Mouse (Mus musculus) intestine, embryonic 16.5 days (tissue): ENCODE data around the gene Tnfsf13. TPM values are rescaled to one million over a fixed set of nuclear protein-coding genes. Genes with fewer than 3 reads are reported as not detected.
A peak's percentile ranks its signal among the peaks of the same experiment; 100 is the strongest.
"Not testable (repeated sequence)": the region's sequence is repeated elsewhere in the genome, so short reads cannot be mapped to it uniquely, and the experiment has no call there.

Experiments
- ATAC-seq: fragments of 200-750 bp; cut with Nextera tagmentation; 2 replicates; pipeline ENCODE4 v1.8.0; 2017; ENCODE audit warnings: moderate TSS enrichment, moderate library complexity
- H3K27ac ChIP-seq: fragments of 300-500 bp; sonication (generic); 2 replicates; pipeline ENCODE4 v1.5.1; 2014; ENCODE audit warnings: mild to moderate bottlenecking, low read length
- H3K27me3 ChIP-seq: fragments of 300-500 bp; sonication (generic); replicated peaks from 2 replicates; pipeline ENCODE4 v1.6.1; 2014; ENCODE audit warnings: low read length, control low read depth, mixed read lengths; ENCODE audit not compliant: control insufficient read depth, insufficient read depth
- H3K36me3 ChIP-seq: fragments of 300-500 bp; sonication (generic); 2 replicates; pipeline ENCODE4 v1.6.1; 2014; ENCODE audit warnings: low read length, control low read depth; ENCODE audit not compliant: control insufficient read depth, insufficient read depth
- H3K4me1 ChIP-seq: fragments of 300-500 bp; sonication (generic); 2 replicates; pipeline ENCODE4 v1.6.1; 2014; ENCODE audit warnings: low read length, control low read depth, mixed read lengths; ENCODE audit not compliant: control insufficient read depth, insufficient read depth
- H3K4me2 ChIP-seq: fragments of 300-500 bp; sonication (generic); 2 replicates; pipeline ENCODE4 v1.6.1; 2014; ENCODE audit warnings: low read depth, low read length, control low read depth
- H3K4me3 ChIP-seq: fragments of 300-500 bp; sonication (generic); 2 replicates; pipeline ENCODE4 v1.5.1; 2014; ENCODE audit warnings: mild to moderate bottlenecking, low read length
- H3K9ac ChIP-seq: fragments of 300-500 bp; sonication (generic); 2 replicates; pipeline ENCODE4 v1.6.1; 2014; ENCODE audit warnings: low read depth, low read length
- H3K9me3 ChIP-seq: fragments of 300-500 bp; sonication (generic); 2 replicates; pipeline ENCODE4 v1.6.1; 2016; ENCODE audit warnings: low read length, control low read depth; ENCODE audit not compliant: control insufficient read depth
- WGBS: fragments of 180-500 bp; shearing (Covaris S2); extraction: QIAGEN DNeasy Blood & Tissue Kit; methylation state at CpG from one replicate; pipeline ENCODE4 v1.1.7; 2014; 5-methylcytosine and 5-hydroxymethylcytosine counted together
- polyA plus RNA-seq: library from polyadenylated mRNA; unstranded; fragments of >200 nt; fragmentation: Nextera tagmentation; extraction: Ambion mirVana; gene quantifications from 2 replicates; pipeline ENCODE4 v1.2.1, GENCODE M21; 2015

Gene Tnfsf13
- 0.44 and 0.57 TPM in 2 replicates for polyA plus RNA-seq

DNA sequence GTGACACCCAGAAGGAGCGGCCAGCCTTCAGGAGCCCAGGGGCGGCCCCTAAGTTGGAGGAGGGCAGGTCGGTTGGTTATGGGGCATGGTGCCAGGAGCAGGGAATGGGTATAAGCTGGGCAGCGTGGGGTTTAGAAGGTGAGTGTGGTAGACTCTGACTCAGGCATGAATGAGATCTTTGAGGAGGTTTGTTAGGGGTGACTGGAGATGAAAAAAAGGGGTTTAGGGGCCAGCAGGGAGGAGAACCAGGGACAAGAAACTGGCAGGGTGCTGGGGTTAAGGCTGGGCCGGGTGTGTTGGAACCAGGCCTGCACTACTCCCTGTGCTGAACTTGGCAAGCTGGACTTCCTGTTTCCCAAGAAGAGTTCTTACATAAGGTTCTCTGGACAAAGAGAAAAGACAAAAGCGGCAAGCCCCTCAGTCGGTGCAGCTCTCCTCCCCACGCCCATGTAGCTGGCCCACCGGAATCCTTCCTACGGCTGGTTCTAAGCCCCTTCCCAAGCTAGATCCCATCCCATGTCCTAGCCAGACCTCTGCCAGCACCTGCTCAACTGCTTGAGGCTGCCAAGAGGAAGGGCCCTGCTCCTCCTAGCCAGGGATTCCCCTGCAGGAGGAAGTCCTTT, at the start of gene Tnfsf13:
Tnfsf13 (minus strand) TSS at position 259 of the 623 bp plus-strand sequence.
- no peak for ATAC-seq

DNA sequence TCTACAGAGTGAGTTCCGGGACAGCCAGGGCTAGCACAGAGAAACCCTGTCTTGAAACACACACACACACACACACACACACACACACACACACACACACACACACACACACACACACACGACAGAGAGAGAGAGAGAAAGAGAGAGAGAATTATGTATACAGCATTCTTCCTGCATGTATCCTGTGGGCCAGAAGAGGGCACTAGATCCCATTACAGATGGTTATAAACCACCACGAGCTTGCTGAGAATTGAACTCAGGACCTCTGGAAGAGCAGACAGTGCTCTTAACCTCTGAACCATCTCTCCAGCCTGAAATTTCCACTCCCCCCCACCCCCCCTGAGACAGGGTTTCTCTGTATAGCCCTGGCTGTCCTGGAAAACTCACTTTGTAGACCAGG, 45.8 kb upstream of the Tnfsf13 start:
- 80% methylated on average over 2 of the region's 3 CpGs for WGBS

More for the DNA sequence above, at the start of gene Tnfsf13:
- peak within 1 kb of the TSS; percentile 43 for H3K27ac ChIP-seq
- peak within 1 kb of the TSS; percentile 55 for H3K9ac ChIP-seq
- no peaks in the 10 kb centered on the region for H3K36me3 ChIP-seq
- no peaks in the 10 kb centered on the region for H3K9me3 ChIP-seq
- no peak within 1 kb of the TSS for H3K4me3 ChIP-seq
- peaks cover 36% of the 10 kb centered on the region for H3K4me1 ChIP-seq
- H3K4me2 ChIP-seq: 0 out of 2 replicates have a peak within 1 kb of the TSS, but pooled peaks have one; percentile 10
- WGBS: 62% methylated on average over 10 of the region's 10 CpGs
- no peaks in the 10 kb centered on the region for H3K27me3 ChIP-seq

DNA sequence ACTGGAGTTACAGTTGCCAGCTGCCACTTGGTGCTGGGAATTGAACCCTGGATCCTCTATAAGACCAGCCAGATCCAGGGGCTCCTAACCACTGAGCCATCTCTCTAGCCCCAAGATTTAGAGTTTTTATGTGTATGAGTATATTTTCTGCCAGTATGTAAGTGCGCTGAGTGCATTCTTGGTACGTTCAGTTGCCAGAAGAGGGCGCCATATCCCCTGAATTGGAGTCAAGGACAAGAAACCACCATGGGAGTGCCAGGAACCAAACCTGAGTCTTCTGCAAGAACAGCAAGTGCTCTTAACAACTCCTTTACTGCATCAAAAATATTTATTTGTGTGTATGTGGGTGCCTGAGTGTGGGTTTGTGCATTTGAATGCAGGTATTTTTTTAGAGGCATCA, 43.5 kb upstream of the Tnfsf13 start:
- Histone ChIP-seq H3K4me3 (no peak overlapping the region), H3K27me3 (no peaks in the 10 kb centered on the region), H3K4me1 (no peaks in the 10 kb centered on the region), H3K9me3 (no peaks in the 10 kb centered on the region), H3K36me3 (no peaks in the 10 kb centered on the region), H3K4me2 (no peak overlapping the region), H3K27ac (no peak overlapping the region), H3K9ac (no peak overlapping the region)
- WGBS: 27% methylated on average over 3 of the region's 3 CpGs
- no peak for ATAC-seq

More for the DNA sequence above, 45.8 kb upstream of the Tnfsf13 start:
- not testable (repeated sequence) for H3K4me1 ChIP-seq, H3K27me3 ChIP-seq, H3K27ac ChIP-seq, H3K9me3 ChIP-seq, H3K9ac ChIP-seq, H3K4me2 ChIP-seq, H3K4me3 ChIP-seq, ATAC-seq
- H3K36me3 ChIP-seq: peaks cover 18% of the 10 kb centered on the region

DNA sequence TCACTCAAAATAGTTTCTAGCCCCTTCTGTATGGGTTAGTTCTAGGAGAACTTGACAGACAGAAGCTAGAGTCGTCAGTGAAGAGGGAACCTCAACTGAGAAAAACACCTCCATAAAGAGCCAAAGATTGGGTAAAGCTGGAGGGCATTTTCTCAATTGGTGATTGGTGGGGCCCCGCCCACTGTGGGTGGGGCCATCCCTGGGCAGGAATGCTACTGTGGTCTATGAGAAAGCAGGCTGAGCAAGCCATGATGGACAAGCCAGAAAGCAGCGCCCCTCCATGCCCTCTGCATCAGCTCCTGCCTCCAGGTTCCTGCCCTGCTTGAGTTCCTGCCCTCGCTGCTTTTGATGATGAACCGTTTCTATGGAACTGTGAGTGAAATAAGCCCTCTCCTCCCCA, 40.4 kb upstream of the Tnfsf13 start:
- no peak for ATAC-seq
- H3K4me2 ChIP-seq: no peak overlapping the region
- H3K9ac ChIP-seq: no peak overlapping the region
- H3K4me3 ChIP-seq: no peak overlapping the region
- no peak overlapping the region for H3K27ac ChIP-seq
- H3K4me1 ChIP-seq: no peaks in the 10 kb centered on the region
- WGBS: 33% methylated on average over 5 of the region's 5 CpGs
- no peaks in the 10 kb centered on the region for H3K27me3 ChIP-seq
- H3K9me3 ChIP-seq: no peaks in the 10 kb centered on the region
- H3K36me3 ChIP-seq: no peaks in the 10 kb centered on the region

DNA sequence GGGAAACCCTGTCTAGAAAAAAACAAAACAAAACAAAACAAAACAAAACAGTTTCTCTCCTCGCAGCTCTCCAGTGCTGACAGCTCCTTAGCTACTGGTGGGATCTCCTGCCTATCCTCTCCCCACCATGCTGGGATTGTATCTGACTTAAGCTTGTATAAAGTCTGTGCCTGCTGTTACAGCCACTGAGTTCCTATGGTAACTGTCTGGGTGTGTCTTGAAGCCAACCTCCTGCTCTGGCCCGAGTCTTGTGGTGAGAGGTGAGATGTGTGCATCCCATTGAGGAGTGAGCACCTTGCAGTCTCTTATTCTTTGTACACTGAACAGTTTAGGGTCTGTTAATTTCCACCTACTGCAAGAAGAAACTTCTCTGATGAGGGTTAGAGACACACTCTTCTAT, 37.5 kb upstream of the Tnfsf13 start:
- Histone ChIP-seq H3K4me2 (no peak overlapping the region), H3K27me3 (no peaks in the 10 kb centered on the region), H3K9ac (no peak overlapping the region), H3K36me3 (no peaks in the 10 kb centered on the region), H3K9me3 (no peaks in the 10 kb centered on the region), H3K4me1 (no peaks in the 10 kb centered on the region), H3K27ac (no peak overlapping the region), H3K4me3 (no peak overlapping the region)
- no peak for ATAC-seq
- 45% methylated on average over 2 of the region's 2 CpGs for WGBS

DNA sequence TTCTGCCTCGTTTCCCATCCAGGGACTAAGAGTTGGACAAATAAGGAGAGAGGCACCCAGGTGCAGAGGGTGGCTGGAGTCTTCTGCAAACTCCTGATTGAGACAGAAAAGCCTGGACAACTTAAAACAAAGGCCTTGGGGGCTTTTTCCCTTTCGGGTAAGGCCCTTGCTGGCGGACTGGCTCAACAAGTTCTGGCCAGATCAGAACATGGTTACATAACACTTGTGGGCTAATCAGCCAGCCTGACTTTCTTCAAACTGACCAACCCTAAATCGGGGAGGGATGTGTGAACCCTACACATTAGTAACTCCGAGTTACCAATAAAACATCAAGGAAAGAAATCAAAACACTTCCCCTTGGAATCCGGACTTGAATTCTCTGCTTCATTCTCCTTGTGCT, 35.3 kb upstream of the Tnfsf13 start:
- WGBS: 60% methylated on average over 6 of the region's 6 CpGs
- Histone ChIP-seq H3K27ac (no peak overlapping the region), H3K27me3 (no peaks in the 10 kb centered on the region), H3K4me3 (no peak overlapping the region), H3K9ac (no peak overlapping the region), H3K9me3 (no peaks in the 10 kb centered on the region), H3K36me3 (no peaks in the 10 kb centered on the region), H3K4me2 (no peak overlapping the region), H3K4me1 (peaks cover 4% of the 10 kb centered on the region)
- no peak for ATAC-seq

DNA sequence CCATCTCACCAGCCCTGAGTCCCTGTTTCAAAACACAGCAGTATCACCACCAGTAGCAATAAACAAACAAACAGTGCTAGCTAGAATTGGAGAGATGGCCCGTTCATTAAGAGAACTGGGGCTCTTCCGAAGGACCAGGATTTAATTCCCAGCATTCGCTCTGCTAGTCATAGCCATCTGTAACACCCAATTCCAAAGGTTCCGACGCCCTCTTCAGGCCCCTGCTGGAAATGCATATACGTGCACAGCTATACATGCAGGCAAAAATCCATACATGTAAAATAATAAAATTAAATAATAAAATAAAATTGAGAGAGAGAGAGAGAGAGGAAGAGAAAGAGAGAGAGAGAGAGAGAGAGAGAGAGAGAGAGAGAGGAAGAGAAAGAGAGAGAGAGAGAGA, 33.8 kb upstream of the Tnfsf13 start:
- H3K36me3 ChIP-seq: no peaks in the 10 kb centered on the region
- no peak overlapping the region for H3K4me2 ChIP-seq
- H3K9me3 ChIP-seq: no peaks in the 10 kb centered on the region
- peaks cover 5% of the 10 kb centered on the region for H3K4me1 ChIP-seq
- 67% methylated on average over 6 of the region's 6 CpGs for WGBS
- no peak overlapping the region for H3K27ac ChIP-seq
- H3K27me3 ChIP-seq: no peaks in the 10 kb centered on the region
- ATAC-seq: no peak
- H3K4me3 ChIP-seq: no peak overlapping the region
- no peak overlapping the region for H3K9ac ChIP-seq

DNA sequence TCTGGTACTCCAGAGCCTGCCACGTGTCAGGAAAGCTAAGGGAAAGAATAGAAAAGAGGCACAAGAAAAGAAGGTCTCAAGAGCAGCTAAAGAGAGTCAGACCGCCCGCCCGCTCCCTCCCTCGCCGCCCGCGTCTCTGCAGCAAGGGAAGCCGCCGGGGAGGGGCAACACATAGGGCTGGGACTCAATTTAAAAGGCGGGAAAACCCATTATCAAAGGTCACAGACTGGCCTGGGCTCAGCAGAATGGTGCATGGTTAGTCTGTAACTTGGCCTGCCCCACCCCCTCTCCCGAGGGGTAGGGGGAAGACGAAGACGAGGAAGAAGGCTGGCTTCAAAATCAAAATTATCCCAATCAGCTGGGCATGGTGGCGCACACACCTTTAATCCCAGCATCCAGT, 33.1 kb upstream of the Tnfsf13 start:
- H3K9me3 ChIP-seq: no peaks in the 10 kb centered on the region
- H3K27me3 ChIP-seq: no peaks in the 10 kb centered on the region
- H3K36me3 ChIP-seq: no peaks in the 10 kb centered on the region
- 31% methylated on average over 15 of the region's 15 CpGs for WGBS
- H3K27ac ChIP-seq: no peak overlapping the region
- H3K4me3 ChIP-seq: no peak overlapping the region
- no peak overlapping the region for H3K9ac ChIP-seq
- H3K4me1 ChIP-seq: peaks cover 5% of the 10 kb centered on the region
- 0 out of 2 replicates have a peak overlapping the region, but pooled peaks have one; percentile 0 for H3K4me2 ChIP-seq
- peak; percentile 75; the same call in 1 of the 2 replicates for ATAC-seq

DNA sequence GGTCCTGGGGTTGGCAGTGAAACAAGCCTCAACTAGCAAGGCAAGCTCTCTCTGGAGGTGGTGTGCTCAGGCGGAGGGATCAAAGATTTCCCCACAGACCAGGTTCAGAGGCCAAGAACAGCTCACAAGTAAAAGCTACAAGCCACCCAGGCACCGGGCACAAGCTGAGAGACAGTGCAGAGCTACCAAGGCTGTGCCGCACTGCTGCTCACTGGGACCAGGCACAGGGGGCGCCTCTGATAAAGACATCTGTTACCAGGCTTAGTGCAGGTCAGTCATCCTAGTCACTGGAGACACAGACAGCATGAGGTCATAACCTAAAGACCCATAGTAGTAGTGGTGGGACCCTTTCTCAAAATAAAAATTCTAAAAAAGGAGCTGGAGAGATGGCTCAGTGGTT, 31.4 kb upstream of the Tnfsf13 start:
- 80% methylated on average over 4 of the region's 4 CpGs for WGBS
- Histone ChIP-seq H3K4me1 (peaks cover 5% of the 10 kb centered on the region), H3K27ac (no peak overlapping the region), H3K9ac (no peak overlapping the region), H3K27me3 (no peaks in the 10 kb centered on the region), H3K9me3 (no peaks in the 10 kb centered on the region), H3K4me3 (no peak overlapping the region), H3K36me3 (no peaks in the 10 kb centered on the region), H3K4me2 (no peak overlapping the region)
- ATAC-seq: no peak

DNA sequence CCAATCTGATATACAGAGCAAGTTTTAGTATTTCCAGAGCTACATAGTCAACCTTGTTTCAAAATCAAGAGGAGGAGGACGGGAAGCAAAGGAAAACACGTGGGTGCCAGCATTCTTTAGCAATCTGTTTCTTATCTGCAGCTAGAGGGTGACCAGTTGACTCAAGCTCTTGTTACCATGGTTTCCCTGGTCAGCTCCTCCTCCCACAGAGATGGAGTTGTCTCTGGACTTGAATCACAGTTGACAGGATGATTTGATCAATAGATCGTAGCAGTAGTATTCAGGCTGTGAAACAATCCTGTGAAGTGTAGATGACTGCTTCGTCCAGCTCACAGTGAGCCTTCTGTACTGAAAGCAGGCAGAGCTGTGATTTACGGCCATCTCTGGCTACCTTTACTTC, 30.3 kb upstream of the Tnfsf13 start:
- H3K36me3 ChIP-seq: no peaks in the 10 kb centered on the region
- no peak overlapping the region for H3K9ac ChIP-seq
- peaks cover 5% of the 10 kb centered on the region for H3K4me1 ChIP-seq
- no peaks in the 10 kb centered on the region for H3K9me3 ChIP-seq
- no peak overlapping the region for H3K4me2 ChIP-seq
- H3K27me3 ChIP-seq: no peaks in the 10 kb centered on the region
- H3K27ac ChIP-seq: no peak overlapping the region
- 11% methylated on average over 5 of the region's 5 CpGs for WGBS
- peak; percentile 64 for ATAC-seq
- no peak overlapping the region for H3K4me3 ChIP-seq
